Mouse (Mus musculus) intestine, embryonic 16.5 days (tissue): Measurements from ENCODE around the gene Srprb. TPM values are rescaled to one million over a fixed set of nuclear protein-coding genes. Genes with fewer than 3 reads are reported as not detected.

ENCODE experiments used
- ATAC-seq: fragments of 200-750 bp; cut with Nextera tagmentation; 2 replicates; pipeline ENCODE4 v1.8.0; 2017; ENCODE audit warnings: moderate TSS enrichment, moderate library complexity
- H3K27ac ChIP-seq: fragments of 300-500 bp; sonication (generic); 2 replicates; pipeline ENCODE4 v1.5.1; 2014; ENCODE audit warnings: mild to moderate bottlenecking, low read length
- H3K27me3 ChIP-seq: fragments of 300-500 bp; sonication (generic); replicated peaks from 2 replicates; pipeline ENCODE4 v1.6.1; 2014; ENCODE audit warnings: low read length, control low read depth, mixed read lengths; ENCODE audit not compliant: control insufficient read depth, insufficient read depth
- H3K36me3 ChIP-seq: fragments of 300-500 bp; sonication (generic); 2 replicates; pipeline ENCODE4 v1.6.1; 2014; ENCODE audit warnings: low read length, control low read depth; ENCODE audit not compliant: control insufficient read depth, insufficient read depth
- H3K4me1 ChIP-seq: fragments of 300-500 bp; sonication (generic); 2 replicates; pipeline ENCODE4 v1.6.1; 2014; ENCODE audit warnings: low read length, control low read depth, mixed read lengths; ENCODE audit not compliant: control insufficient read depth, insufficient read depth
- H3K4me2 ChIP-seq: fragments of 300-500 bp; sonication (generic); 2 replicates; pipeline ENCODE4 v1.6.1; 2014; ENCODE audit warnings: low read depth, low read length, control low read depth
- H3K4me3 ChIP-seq: fragments of 300-500 bp; sonication (generic); 2 replicates; pipeline ENCODE4 v1.5.1; 2014; ENCODE audit warnings: mild to moderate bottlenecking, low read length
- H3K9ac ChIP-seq: fragments of 300-500 bp; sonication (generic); 2 replicates; pipeline ENCODE4 v1.6.1; 2014; ENCODE audit warnings: low read depth, low read length
- H3K9me3 ChIP-seq: fragments of 300-500 bp; sonication (generic); 2 replicates; pipeline ENCODE4 v1.6.1; 2016; ENCODE audit warnings: low read length, control low read depth; ENCODE audit not compliant: control insufficient read depth
- WGBS: fragments of 180-500 bp; shearing (Covaris S2); extraction: QIAGEN DNeasy Blood & Tissue Kit; methylation state at CpG from one replicate; pipeline ENCODE4 v1.1.7; 2014; 5-methylcytosine and 5-hydroxymethylcytosine counted together
- polyA plus RNA-seq: library from polyadenylated mRNA; unstranded; fragments of >200 nt; fragmentation: Nextera tagmentation; extraction: Ambion mirVana; gene quantifications from 2 replicates; pipeline ENCODE4 v1.2.1, GENCODE M21; 2015

Gene Srprb
- polyA plus RNA-seq, 1 experiment from 2014 or later: 51.7 TPM

DNA sequence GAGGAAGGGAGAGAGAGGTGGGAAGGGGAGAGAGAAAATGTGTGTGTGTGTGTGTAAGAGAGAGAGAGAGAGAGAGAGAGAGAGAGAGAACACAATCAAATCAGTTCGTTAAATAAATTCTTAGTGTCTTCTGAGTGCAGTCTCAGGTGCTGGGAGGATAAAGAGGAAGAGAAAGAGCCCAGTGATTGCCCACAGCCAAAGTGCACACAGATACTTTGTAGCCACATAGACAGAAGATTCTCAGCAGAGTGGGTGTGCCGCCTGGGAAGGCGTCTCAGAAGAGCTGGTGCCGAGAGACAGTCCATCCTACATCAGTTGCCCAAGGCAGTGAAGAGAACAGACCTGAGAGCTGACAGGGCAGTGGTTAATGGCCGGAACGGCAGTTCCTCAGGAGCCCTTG lies 12.3 kb upstream of the Srprb start:
- H3K4me1 ChIP-seq: no peaks in the 10 kb centered on the region
- 81% methylated on average over 6 of the region's 6 CpGs for WGBS
- no peak for ATAC-seq
- no peaks in the 10 kb centered on the region for H3K27me3 ChIP-seq
- no peaks in the 10 kb centered on the region for H3K9me3 ChIP-seq
- H3K36me3 ChIP-seq: no peaks in the 10 kb centered on the region
- H3K27ac ChIP-seq: no peak overlapping the region
- no peak overlapping the region for H3K9ac ChIP-seq
- H3K4me2 ChIP-seq: no peak overlapping the region
- H3K4me3 ChIP-seq: no peak overlapping the region

DNA sequence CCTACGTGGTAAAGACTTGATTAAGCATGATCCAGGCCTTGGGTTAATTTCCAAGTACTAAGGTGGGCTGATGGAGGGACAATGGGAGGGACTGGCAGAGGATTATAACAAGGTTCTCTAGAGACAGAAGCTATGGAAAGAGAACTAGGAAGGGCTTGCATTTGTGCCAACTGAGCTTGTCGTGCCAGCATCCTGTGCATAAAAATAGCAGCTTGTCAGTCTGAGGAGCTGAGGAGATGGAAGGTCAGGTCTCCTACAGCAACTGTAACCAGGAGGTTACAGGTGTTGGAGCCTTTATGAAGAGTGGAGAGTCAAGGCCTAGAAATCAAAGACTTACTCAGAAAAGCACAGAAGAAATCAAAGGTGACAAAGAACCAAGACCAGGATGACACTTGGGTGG lies 11.7 kb upstream of the Srprb start:
- Histone ChIP-seq H3K27ac (no peak overlapping the region), H3K4me3 (no peak overlapping the region), H3K36me3 (no peaks in the 10 kb centered on the region), H3K4me1 (no peaks in the 10 kb centered on the region), H3K4me2 (no peak overlapping the region), H3K9me3 (no peaks in the 10 kb centered on the region), H3K27me3 (no peaks in the 10 kb centered on the region), H3K9ac (no peak overlapping the region)
- WGBS: 71% methylated on average over 2 of the region's 2 CpGs
- no peak for ATAC-seq

DNA sequence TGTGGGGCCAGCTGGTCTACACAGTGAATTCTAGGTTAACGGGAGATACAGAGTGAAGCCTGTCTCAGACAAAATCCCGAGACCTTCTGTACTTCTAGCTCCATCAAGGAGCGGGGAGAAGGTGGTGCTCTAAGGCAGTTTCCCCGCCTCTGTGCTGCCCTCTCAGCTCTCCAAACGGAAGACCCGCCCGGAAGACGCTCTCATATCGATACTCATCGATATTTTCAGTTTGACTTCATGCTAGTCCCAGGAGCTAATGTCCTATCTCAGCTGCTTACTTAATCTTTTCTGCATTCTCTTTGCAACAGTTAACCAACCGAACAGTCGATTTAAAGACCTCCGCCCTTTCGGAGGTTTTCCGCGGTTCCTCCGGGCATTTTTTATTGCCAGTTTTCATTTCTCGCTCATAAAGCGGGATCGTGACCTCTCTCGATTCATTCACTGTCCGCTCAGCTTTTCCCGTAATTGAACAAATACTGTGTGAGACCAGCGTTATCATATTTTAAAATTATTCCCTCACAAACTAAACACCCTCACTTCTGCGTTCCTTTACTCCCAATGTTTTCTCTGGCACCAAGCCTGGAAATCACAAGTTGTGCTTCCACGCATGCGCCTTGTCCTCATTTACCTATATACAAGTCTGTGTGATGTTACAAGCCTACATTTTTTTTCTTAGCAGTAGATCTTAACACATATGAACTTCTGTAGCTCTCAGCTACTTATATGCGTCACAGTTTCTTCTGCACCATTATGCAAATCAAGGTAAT lies 10.9 kb upstream of the Srprb start:
- Histone ChIP-seq H3K4me3 (no peak overlapping the region), H3K36me3 (no peaks in the 10 kb centered on the region), H3K27me3 (no peaks in the 10 kb centered on the region), H3K9me3 (no peaks in the 10 kb centered on the region), H3K4me2 (0 out of 2 replicates have a peak overlapping the region, but pooled peaks have one; percentile 19), H3K9ac (no peak overlapping the region), H3K27ac (no peak overlapping the region), H3K4me1 (peaks cover 2% of the 10 kb centered on the region; the same call in 1 of the 2 replicates)
- no peak for ATAC-seq
- 74% methylated on average over 28 of the region's 28 CpGs for WGBS

DNA sequence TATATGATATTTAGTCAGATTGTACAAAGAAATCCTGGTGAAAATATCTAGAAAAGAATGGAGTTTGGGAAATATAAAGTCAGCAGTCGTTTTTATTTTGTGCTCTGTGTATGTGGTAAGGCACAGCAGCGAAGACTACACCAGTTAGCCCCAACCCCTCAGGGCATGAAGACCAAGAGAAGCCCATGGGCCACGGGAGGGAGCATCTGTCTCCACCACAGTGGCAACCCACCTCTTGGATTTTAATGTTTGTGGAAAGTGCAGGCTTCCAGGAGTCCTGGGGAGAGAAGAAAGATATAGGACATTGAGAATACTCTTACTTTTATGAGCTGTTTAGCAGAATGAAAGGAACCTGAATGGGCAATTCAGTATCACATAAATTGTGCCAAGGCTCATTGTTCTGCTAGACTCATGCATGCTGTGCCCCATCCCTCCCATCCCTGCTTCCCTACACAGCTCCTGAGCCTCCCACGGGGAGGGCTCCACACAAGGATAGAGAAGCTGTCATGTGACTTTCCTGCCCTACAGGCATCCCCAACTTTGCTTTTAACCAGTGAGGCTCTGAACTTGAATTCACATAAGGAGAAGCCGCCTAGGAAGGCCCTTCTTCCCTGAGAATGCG lies 7.0 kb upstream of the Srprb start:
- Histone ChIP-seq H3K36me3 (no peaks in the 10 kb centered on the region), H3K4me2 (no peak overlapping the region), H3K27ac (no peak overlapping the region), H3K9ac (no peak overlapping the region), H3K27me3 (no peaks in the 10 kb centered on the region), H3K9me3 (no peaks in the 10 kb centered on the region), H3K4me3 (no peak overlapping the region), H3K4me1 (peaks cover 3% of the 10 kb centered on the region; the same call in 1 of the 2 replicates)
- ATAC-seq: no peak
- WGBS: 62% methylated on average over 6 of the region's 6 CpGs

DNA sequence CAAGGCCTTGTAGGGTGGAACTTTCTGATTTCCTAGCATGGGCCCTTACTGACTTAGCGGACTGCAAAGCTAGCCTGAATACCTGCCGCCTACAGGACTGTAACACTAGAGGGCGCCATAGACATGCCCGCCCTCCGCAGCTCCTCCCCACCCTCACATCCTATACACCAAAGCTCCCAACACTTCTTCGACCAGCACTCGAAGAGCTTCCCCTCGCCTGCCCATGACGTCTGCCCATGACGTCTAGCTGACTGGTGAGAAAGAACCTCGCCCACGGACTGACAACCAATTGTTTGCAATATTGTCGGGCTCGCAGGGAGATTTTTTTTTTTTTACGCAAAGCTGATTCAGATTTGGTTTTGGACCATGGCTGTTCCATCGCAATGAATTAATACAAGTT lies 5.9 kb upstream of the Srprb start:
- WGBS: 11% methylated on average over 16 of the region's 16 CpGs
- Histone ChIP-seq H3K27ac (no peak overlapping the region), H3K4me1 (peaks cover 3% of the 10 kb centered on the region; the same call in 1 of the 2 replicates), H3K4me3 (peak overlapping the region; percentile 28), H3K9ac (peak overlapping the region; percentile 40), H3K27me3 (no peaks in the 10 kb centered on the region), H3K4me2 (peak overlapping the region; percentile 58), H3K36me3 (no peaks in the 10 kb centered on the region), H3K9me3 (no peaks in the 10 kb centered on the region)
- ATAC-seq: peak; percentile 90

DNA sequence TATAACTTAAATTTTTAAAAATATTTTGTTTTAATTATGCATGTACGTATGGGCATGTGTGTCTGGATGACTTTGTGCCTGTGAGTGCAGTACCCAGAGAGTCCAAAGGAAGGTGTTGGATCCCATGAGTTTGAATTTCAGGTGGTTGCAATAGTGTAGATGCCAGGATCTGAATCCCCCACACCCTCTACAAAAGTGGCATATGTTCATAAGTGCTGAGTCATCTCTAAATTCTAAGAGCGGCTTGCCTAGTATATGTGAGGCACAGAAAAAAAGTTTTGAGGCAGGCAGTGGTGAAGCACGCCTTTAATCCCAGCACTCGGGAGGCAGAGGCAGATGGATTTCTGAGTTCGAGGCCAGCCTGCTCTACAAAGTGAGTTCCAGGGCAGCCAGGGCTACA lies 3.8 kb upstream of the Srprb start:
- Histone ChIP-seq H3K9me3 (no peaks in the 10 kb centered on the region), H3K4me2 (no peak overlapping the region), H3K27me3 (no peaks in the 10 kb centered on the region), H3K4me1 (peaks cover 6% of the 10 kb centered on the region), H3K9ac (no peak overlapping the region), H3K36me3 (no peaks in the 10 kb centered on the region), H3K4me3 (no peak overlapping the region), H3K27ac (no peak overlapping the region)
- ATAC-seq: no peak
- 90% methylated on average over 5 of the region's 5 CpGs for WGBS

DNA sequence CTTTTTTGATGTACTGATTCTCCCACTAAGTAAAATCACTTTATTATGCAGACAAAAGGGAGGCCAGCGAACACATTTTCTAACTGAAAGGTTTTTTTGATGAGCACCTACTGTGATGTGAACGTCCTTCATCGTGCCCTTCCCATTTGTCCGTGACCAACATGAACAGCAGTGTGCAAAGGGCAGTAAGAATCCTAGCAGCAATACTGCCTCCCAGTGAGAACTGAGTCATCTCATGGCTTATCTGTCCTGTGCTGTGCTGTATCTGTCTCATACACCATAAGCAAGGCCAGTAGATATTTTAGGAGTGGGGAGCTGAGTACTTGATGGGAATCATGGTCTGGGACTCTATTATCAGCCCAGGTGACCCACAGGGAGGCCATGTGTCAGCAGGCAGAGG lies 13.5 kb downstream of the Srprb start:
- Histone ChIP-seq H3K9ac (no peak overlapping the region), H3K27me3 (no peaks in the 10 kb centered on the region), H3K4me3 (no peak overlapping the region), H3K9me3 (no peaks in the 10 kb centered on the region), H3K36me3 (peaks cover 14% of the 10 kb centered on the region), H3K4me2 (no peak overlapping the region), H3K27ac (no peak overlapping the region), H3K4me1 (no peaks in the 10 kb centered on the region)
- ATAC-seq: no peak
- 95% methylated on average over 4 of the region's 4 CpGs for WGBS

DNA sequence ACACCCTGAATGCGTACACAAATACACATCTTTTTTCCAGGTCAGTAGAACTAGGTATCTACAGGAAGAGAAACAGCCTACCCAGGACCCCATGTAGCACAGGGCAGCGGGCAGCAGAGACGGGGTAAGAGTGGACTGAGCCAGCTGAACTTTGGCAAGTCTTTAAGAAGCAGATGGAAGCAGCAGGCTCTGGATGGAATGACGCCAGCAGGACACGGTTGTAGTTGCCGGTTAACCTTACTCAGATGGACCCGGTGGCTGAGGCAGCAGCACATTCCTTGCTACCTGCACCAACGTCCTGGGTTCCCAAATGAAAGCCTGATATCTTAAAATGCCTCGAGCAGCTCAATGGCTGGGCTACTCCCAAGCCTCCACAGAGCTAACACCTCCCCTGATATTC lies 15.2 kb downstream of the Srprb start:
- peaks cover 10% of the 10 kb centered on the region; the same call in 1 of the 2 replicates for H3K36me3 ChIP-seq
- H3K9me3 ChIP-seq: no peaks in the 10 kb centered on the region
- ATAC-seq: no peak
- H3K9ac ChIP-seq: no peak overlapping the region
- H3K27me3 ChIP-seq: no peaks in the 10 kb centered on the region
- H3K4me2 ChIP-seq: no peak overlapping the region
- 68% methylated on average over 9 of the region's 9 CpGs for WGBS
- H3K4me1 ChIP-seq: no peaks in the 10 kb centered on the region
- H3K4me3 ChIP-seq: no peak overlapping the region
- no peak overlapping the region for H3K27ac ChIP-seq

DNA sequence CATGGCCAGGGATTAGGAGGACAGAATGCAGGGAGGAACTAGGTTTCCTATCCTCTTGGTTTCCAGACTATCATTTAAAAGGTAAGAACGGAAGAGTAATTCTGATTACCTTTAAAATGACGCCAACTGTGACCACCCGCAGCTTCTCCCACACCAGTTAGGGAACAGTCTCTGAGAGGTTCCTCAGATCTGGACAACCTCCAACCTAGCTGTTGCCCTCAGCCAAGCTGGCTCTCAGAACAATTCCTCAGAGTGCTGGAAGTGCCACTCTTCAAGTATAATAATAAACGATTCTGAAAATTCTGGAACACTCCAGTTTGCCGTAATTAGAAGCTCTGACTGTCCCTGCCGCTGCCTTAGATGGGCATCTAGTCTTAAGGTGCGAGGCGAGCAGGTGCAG lies 16.0 kb downstream of the Srprb start:
- no peak overlapping the region for H3K27ac ChIP-seq
- H3K27me3 ChIP-seq: no peaks in the 10 kb centered on the region
- H3K36me3 ChIP-seq: peaks cover 10% of the 10 kb centered on the region; the same call in 1 of the 2 replicates
- no peak overlapping the region for H3K4me3 ChIP-seq
- H3K4me2 ChIP-seq: no peak overlapping the region
- no peak for ATAC-seq
- no peaks in the 10 kb centered on the region for H3K4me1 ChIP-seq
- no peak overlapping the region for H3K9ac ChIP-seq
- WGBS: 86% methylated on average over 8 of the region's 8 CpGs
- no peaks in the 10 kb centered on the region for H3K9me3 ChIP-seq
